ENCODE assay signal across 8 mouse cellular contexts in the genomic region with DNA sequence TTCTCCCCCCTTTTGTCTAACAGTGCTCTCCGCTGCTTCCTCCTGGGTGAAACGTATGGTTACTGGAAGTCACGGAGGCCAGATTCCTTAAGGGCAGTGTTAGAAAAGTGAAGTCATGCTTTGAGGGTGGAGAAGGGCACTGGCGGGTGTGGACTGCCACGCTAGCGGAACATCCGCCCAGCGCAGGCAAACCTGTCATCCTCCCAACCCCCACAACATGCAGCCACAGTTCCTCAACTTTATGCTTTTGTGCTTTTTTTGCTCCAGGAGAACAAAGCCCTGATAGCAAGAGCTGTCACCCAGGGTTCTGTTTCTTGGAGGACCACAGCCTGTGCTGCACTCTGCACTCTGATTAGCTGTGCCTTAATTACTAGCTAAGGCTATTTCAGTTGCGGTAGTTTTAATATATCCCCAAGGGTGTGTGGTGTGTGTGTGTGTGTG. TPM values are rescaled to one million over a fixed set of nuclear protein-coding genes. Genes with fewer than 3 reads are reported as not detected.
DNase-seq lines count a peak whose midpoint lies in the region; ATAC-seq and TF ChIP-seq lines count a peak whose summit lies in the region.

No protein-coding gene starts in this region.

- H3K4me3 ChIP-seq in embryonic facial prominence, embryonic 14.5 days (ENCODE audit: low read depth, low read length): peak overlapping the region; percentile 23
- H3K4me3 ChIP-seq in hindbrain, embryonic 11.5 days (ENCODE audit: low read depth, low read length): peak overlapping the region; percentile 49
- no peak overlapping the region for H3K4me3 ChIP-seq in liver, embryonic 14.5 days (ENCODE audit: insufficient read depth in 1 of 2, low read depth in 2 of 2, low read length in 2 of 2)

- peak; percentile 29 to 41 for DNase-seq in cerebellum, adult 18-20 months
- DNase-seq in ES-CJ7 (ENCODE audit: low read depth, low spot score): peak; percentile 15
- DNase-seq in embryonic facial prominence, embryonic 14.5 days (ENCODE audit: low spot score): peak; percentile 58
- DNase-seq in hindbrain, embryonic 11.5 days (ENCODE audit: low spot score): peak; percentile 53
- DNase-seq in liver, embryonic 14.5 days (ENCODE audit: low read depth in 3 of 3, low spot score in 3 of 3): peak in 1 of 3 experiments; percentile 4
- peak; percentile 54 for DNase-seq in naive thymus-derived CD4-positive, alpha-beta T cell, adult 2 months (ENCODE audit: low read depth)
- no peak for DNase-seq in urinary bladder, adult 2 months (ENCODE audit: low spot score)

- ATAC-seq in cerebellum, adult (ENCODE audit: insufficient number of reproducible peaks, low FRiP score, low TSS enrichment): no peak
- ATAC-seq in embryonic facial prominence, embryonic 14.5 days (ENCODE audit: low read depth): peak; percentile 66
- ATAC-seq in hindbrain, embryonic 11.5 days (ENCODE audit: low FRiP score): peak; percentile 31; the same call in 1 of the 2 replicates
- ATAC-seq in liver, embryonic 14.5 days (ENCODE audit: insufficient read depth): peak; percentile 79

- H3K4me1 ChIP-seq in embryonic facial prominence, embryonic 14.5 days (ENCODE audit: control insufficient read depth, insufficient read depth, low read length): peaks cover 23% of the 10 kb centered on the region
- peaks cover 2% of the 10 kb centered on the region; the same call in 1 of the 2 replicates for H3K4me1 ChIP-seq in hindbrain, embryonic 11.5 days (replicated peaks; ENCODE audit: control insufficient read depth, insufficient read depth, low read length)
- peaks cover 0 to 11% of the 10 kb centered on the region in 2 experiments; a peak in 1 of 4 replicates for H3K4me1 ChIP-seq in liver, embryonic 14.5 days (replicated peaks; ENCODE audit: control insufficient read depth in 2 of 2, insufficient read depth in 2 of 2, low read length in 1 of 2)

- TF ChIP-seq EP300 in liver, embryonic 14.5 days (IDR thresholded peaks at IDR 0.05; ENCODE audit: low read depth): 0 out of 2 replicates have a peak, but pooled peaks have one; percentile 14

- no peaks in the 10 kb centered on the region for H3K9me3 ChIP-seq in embryonic facial prominence, embryonic 14.5 days (ENCODE audit: control insufficient read depth, low read length)
- no peaks in the 10 kb centered on the region for H3K9me3 ChIP-seq in hindbrain, embryonic 11.5 days (ENCODE audit: control insufficient read depth, low read length)
- no peaks in the 10 kb centered on the region for H3K9me3 ChIP-seq in liver, embryonic 14.5 days (ENCODE audit: control insufficient read depth, low read length)

- H3K27me3 ChIP-seq in embryonic facial prominence, embryonic 14.5 days (replicated peaks; ENCODE audit: control insufficient read depth, insufficient read depth, low read length): no peaks in the 10 kb centered on the region
- no peaks in the 10 kb centered on the region for H3K27me3 ChIP-seq in hindbrain, embryonic 11.5 days (ENCODE audit: control insufficient read depth, insufficient read depth, low read length)
- no peaks in the 10 kb centered on the region for H3K27me3 ChIP-seq in liver, embryonic 14.5 days (ENCODE audit: control insufficient read depth, insufficient read depth, low read length)

- 13% methylated on average over 9 of the region's 9 CpGs for whole genome bisulfite sequencing in embryonic facial prominence, embryonic 14.5 days
- WGBS in hindbrain, embryonic 11.5 days: 17% methylated on average over 9 of the region's 9 CpGs
- WGBS in liver, embryonic 14.5 days (ENCODE audit: insufficient replicate concordance): 7% methylated on average over 9 of the region's 9 CpGs

- H3K36me3 ChIP-seq in embryonic facial prominence, embryonic 14.5 days (ENCODE audit: control insufficient read depth, insufficient read depth, low read length): no peaks in the 10 kb centered on the region
- H3K36me3 ChIP-seq in hindbrain, embryonic 11.5 days (ENCODE audit: control insufficient read depth, insufficient read depth, low read length): no peaks in the 10 kb centered on the region
- H3K36me3 ChIP-seq in liver, embryonic 14.5 days (replicated peaks; ENCODE audit: control insufficient read depth, insufficient read depth, low read depth): no peaks in the 10 kb centered on the region

- TF ChIP-seq CTCF in liver, embryonic 14.5 days (IDR thresholded peaks at IDR 0.05; ENCODE audit: low read depth): no peak

- peak overlapping the region; percentile 50 for H3K4me2 ChIP-seq in embryonic facial prominence, embryonic 14.5 days (ENCODE audit: low read depth, low read length)
- H3K4me2 ChIP-seq in hindbrain, embryonic 11.5 days (replicated peaks; ENCODE audit: low read depth, low read length): peak overlapping the region; percentile 64
- peak overlapping the region; percentile 52 for H3K4me2 ChIP-seq in liver, embryonic 14.5 days (ENCODE audit: low read depth)

- H3K27ac ChIP-seq in embryonic facial prominence, embryonic 14.5 days (replicated peaks; ENCODE audit: low read depth, low read length): peak overlapping the region; percentile 77
- peak overlapping the region; percentile 74 for H3K27ac ChIP-seq in hindbrain, embryonic 11.5 days (ENCODE audit: low read depth, low read length)
- no peak overlapping the region for H3K27ac ChIP-seq in liver, embryonic 14.5 days

- peak overlapping the region; percentile 19; the same call in 1 of the 2 replicates for H3K9ac ChIP-seq in embryonic facial prominence, embryonic 14.5 days (ENCODE audit: low read depth, low read length)
- H3K9ac ChIP-seq in hindbrain, embryonic 11.5 days (ENCODE audit: low read depth, low read length): peak overlapping the region; percentile 63
- no peak overlapping the region for H3K9ac ChIP-seq in liver, embryonic 14.5 days (replicated peaks)

RNA-seq across cellular contexts. Expression of a gene that starts 2.0 kb away (rescaled TPM):
- polyA plus RNA-seq in embryonic facial prominence, embryonic 14.5 days (2014; fragmentation: Nextera tagmentation; extraction: Ambion mirVana): 5.8 and 7.9 TPM in 2 replicates
- polyA plus RNA-seq in hindbrain, embryonic 11.5 days (2014; fragmentation: Nextera tagmentation; extraction: Ambion mirVana): 25.5 and 35.7 TPM in 2 replicates
- polyA plus RNA-seq in liver, embryonic 14.5 days (2012; rRNA removed): 0.01 TPM in 2 replicates
- under 0.01 TPM in 1 of 2 replicates, not detected in the other for polyA plus RNA-seq in liver, embryonic 14.5 days (2014; fragmentation: Nextera tagmentation; extraction: Ambion mirVana)
- 4.1 and 6.3 TPM in 2 replicates for polyA plus RNA-seq in urinary bladder, adult 2 months (2012; rRNA removed)

Comparison
In these comparisons a context has a peak if more than half of its experiments do, and no peak if none do; other contexts are left out.
1. H3K4me3 ChIP-seq: peak in embryonic facial prominence, embryonic 14.5 days (single experiment) and hindbrain, embryonic 11.5 days (single experiment); none in liver, embryonic 14.5 days (0 of 2).
2. Peak in every context shown above with its lines, with median percentiles within 50 percentile points of each other: H3K4me2 ChIP-seq.